Mouse (Mus musculus) T-cell, adult 66 days (primary cell): ENCODE measurements around the gene Crisp4. TPM values are rescaled to one million over a fixed set of nuclear protein-coding genes. Genes with fewer than 3 reads are reported as not detected.

Experiments
- total RNA-seq, 2 experiments: library from RNA; stranded (reverse); gene quantifications; 3 replicates in 1 of 2; 4 replicates in 1 of 2; pipeline ENCODE4 v1.2.4; 2023

Gene Crisp4
- total RNA-seq: not detected

GRCm38 (mm10) chr1:18145802-18146201 lies at the start of gene Crisp4:
TSS of gene Crisp4 (minus strand) at chr1:18145902.

Other genes starting within 250 kb of the Crisp4 start
- gene Defb18, start 91.5 kb upstream of the Crisp4 start, total RNA-seq: not detected
- not detected for gene Defb41, start 119.2 kb upstream of the Crisp4 start, total RNA-seq